ENCODE assay signal across 11 mouse cellular contexts in the genomic region with DNA sequence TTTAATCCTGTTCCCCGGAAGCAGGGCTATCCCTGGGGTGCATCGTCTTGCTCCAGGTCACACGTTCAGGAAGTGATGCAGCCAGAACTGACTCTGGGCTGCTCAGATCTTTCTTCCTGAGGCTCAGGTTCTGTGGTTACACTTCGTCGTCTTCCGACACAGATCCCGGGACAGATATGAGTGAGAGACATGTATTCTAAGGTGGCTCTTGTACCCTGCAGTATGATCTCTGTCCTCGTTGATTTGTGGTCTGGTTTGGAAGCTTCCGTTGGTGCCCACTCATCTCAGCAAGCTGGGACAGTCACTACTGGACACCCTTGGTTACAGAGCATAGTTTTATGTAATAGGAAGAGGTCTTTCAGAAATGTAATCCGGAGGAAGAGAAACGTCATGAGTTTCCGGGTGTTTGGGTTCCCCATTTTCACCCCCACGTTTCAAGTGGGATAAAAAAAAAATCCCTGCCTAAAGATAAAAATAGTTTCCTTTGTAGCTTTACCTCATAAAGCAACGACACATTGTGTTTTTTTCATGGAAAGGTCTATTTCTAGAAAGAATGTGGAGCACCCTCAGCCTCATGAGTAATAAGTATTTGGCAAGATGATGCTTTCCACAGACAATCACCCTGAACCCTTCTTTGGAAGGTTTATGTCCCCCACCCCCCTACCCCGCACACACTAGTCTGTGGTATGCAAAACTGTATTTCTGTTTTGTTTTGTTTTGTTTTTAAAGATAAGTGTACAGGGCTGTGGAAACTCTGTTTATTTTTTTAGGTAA. TPM values are rescaled to one million over a fixed set of nuclear protein-coding genes. Genes with fewer than 3 reads are reported as not detected.
DNase-seq lines count a peak whose midpoint lies in the region; ATAC-seq and TF ChIP-seq lines count a peak whose summit lies in the region.
"Had no signal": no experiment of that assay in that cellular context is flagged by ENCODE, and none has a peak within 500 bp of the region (broad histone marks: within the 10 kb centered on the region; RNA-seq: fewer than 3 reads in every experiment).

No protein-coding gene starts in this region.

- H3K4me1 ChIP-seq in heart, embryonic 10.5 days, result peaks cover 4% of the 10 kb centered on the region
- peaks cover 5% of the 10 kb centered on the region; the same call in 1 of the 2 replicates for H3K4me1 ChIP-seq in stomach, embryonic 15.5 days
- no peaks in the 10 kb centered on the region for H3K4me1 ChIP-seq in stomach, postnatal 0 days (replicated peaks; ENCODE audit: control insufficient read depth, insufficient read depth)
- no peaks in the 10 kb centered on the region for H3K4me1 ChIP-seq in liver, embryonic 12.5 days
- H3K4me1 ChIP-seq: midbrain, embryonic 15.5 days had no signal

- TF ChIP-seq EP300 in stomach, postnatal 0 days (optimal IDR thresholded peaks at IDR 0.05), result no peak

- H3K9ac ChIP-seq in stomach, embryonic 15.5 days, result no peak overlapping the region
- no peak overlapping the region for H3K9ac ChIP-seq in stomach, postnatal 0 days (ENCODE audit: low read length)
- no peak overlapping the region for H3K9ac ChIP-seq in liver, embryonic 12.5 days
- H3K9ac ChIP-seq: midbrain, embryonic 15.5 days had no signal

- H3K4me2 ChIP-seq in stomach, embryonic 15.5 days, result 0 out of 2 replicates have a peak overlapping the region, but pooled peaks have one; percentile 16
- H3K4me2 ChIP-seq in stomach, postnatal 0 days (replicated peaks; ENCODE audit: low read depth), result no peak overlapping the region
- H3K4me2 ChIP-seq in liver, embryonic 12.5 days, result peak overlapping the region; percentile 16
- H3K4me2 ChIP-seq: heart, embryonic 11.5 days; midbrain, embryonic 15.5 days had no signal

- H3K27ac ChIP-seq in heart, embryonic 10.5 days, result peak overlapping the region; percentile 36; the same call in 1 of the 2 replicates
- no peak overlapping the region for H3K27ac ChIP-seq in stomach, embryonic 15.5 days
- no peak overlapping the region for H3K27ac ChIP-seq in stomach, postnatal 0 days (replicated peaks)
- no peak overlapping the region for H3K27ac ChIP-seq in liver, embryonic 12.5 days
- H3K27ac ChIP-seq: midbrain, embryonic 15.5 days had no signal

- 52% methylated on average over 15 of the region's 15 CpGs for WGBS in heart, embryonic 10.5 days
- WGBS in stomach, embryonic 15.5 days, result 59% methylated on average over 15 of the region's 15 CpGs
- 61% methylated on average over 15 of the region's 15 CpGs for WGBS in stomach, postnatal 0 days
- 16% methylated on average over 15 of the region's 15 CpGs for WGBS in liver, embryonic 12.5 days (ENCODE audit: insufficient replicate concordance)

- no peak overlapping the region for H3K4me3 ChIP-seq in heart, embryonic 10.5 days
- no peak overlapping the region for H3K4me3 ChIP-seq in stomach, embryonic 15.5 days (replicated peaks)
- no peak overlapping the region for H3K4me3 ChIP-seq in stomach, postnatal 0 days (ENCODE audit: low read depth, low read length)
- H3K4me3 ChIP-seq in liver, embryonic 12.5 days, result no peak overlapping the region
- H3K4me3 ChIP-seq: erythroblast, embryonic 14.5 days; midbrain, embryonic 15.5 days had no signal

- intact Hi-C loops in heart, postnatal 36 days (cut with DNase I), result no loop called here
- intact Hi-C loops in gastrocnemius, postnatal 36 days (cut with DNase I), result no loop called here

- no peak for ATAC-seq in stomach, embryonic 15.5 days (ENCODE audit: insufficient read depth, low FRiP score, low read depth)
- no peak for ATAC-seq in stomach, postnatal 0 days (ENCODE audit: low FRiP score, low TSS enrichment)
- no peak for ATAC-seq in liver, embryonic 12.5 days
- ATAC-seq: midbrain, embryonic 15.5 days had no signal

- no peak for DNase-seq in heart, embryonic 10.5 days (ENCODE audit: low spot score)
- no peak for DNase-seq in heart, postnatal 36 days
- no peak for DNase-seq in stomach, postnatal 0 days (ENCODE audit: low spot score)
- peak; percentile 10 for DNase-seq in thymus, postnatal 4 days
- no peak for DNase-seq in gastrocnemius, postnatal 36 days
- DNase-seq in spleen, adult 12 weeks (ENCODE audit: low spot score), result no peak

- no peaks in the 10 kb centered on the region for H3K27me3 ChIP-seq in heart, embryonic 10.5 days (ENCODE audit: insufficient read depth, poor library complexity, severe bottlenecking)
- H3K27me3 ChIP-seq in stomach, embryonic 15.5 days (replicated peaks), result no peaks in the 10 kb centered on the region
- no peaks in the 10 kb centered on the region for H3K27me3 ChIP-seq in stomach, postnatal 0 days (ENCODE audit: control insufficient read depth, insufficient read depth, low read length)
- H3K27me3 ChIP-seq in liver, embryonic 12.5 days (replicated peaks), result 0 out of 2 replicates have a peak, but pooled peaks cover 8% of the 10 kb centered on the region
- H3K27me3 ChIP-seq: midbrain, embryonic 15.5 days had no signal

- TF ChIP-seq CTCF in stomach, postnatal 0 days (IDR thresholded peaks at IDR 0.05; ENCODE audit: low read depth), result no peak

- H3K9me3 ChIP-seq in heart, embryonic 10.5 days, result no peaks in the 10 kb centered on the region
- no peaks in the 10 kb centered on the region for H3K9me3 ChIP-seq in stomach, embryonic 15.5 days
- no peaks in the 10 kb centered on the region for H3K9me3 ChIP-seq in stomach, postnatal 0 days (ENCODE audit: control insufficient read depth, low read length)
- no peaks in the 10 kb centered on the region for H3K9me3 ChIP-seq in liver, embryonic 12.5 days (replicated peaks)
- H3K9me3 ChIP-seq: midbrain, embryonic 15.5 days had no signal

- no peaks in the 10 kb centered on the region for H3K36me3 ChIP-seq in heart, embryonic 10.5 days
- no peaks in the 10 kb centered on the region for H3K36me3 ChIP-seq in stomach, embryonic 15.5 days
- H3K36me3 ChIP-seq in stomach, postnatal 0 days (ENCODE audit: control insufficient read depth, insufficient read depth, low read length), result no peaks in the 10 kb centered on the region
- H3K36me3 ChIP-seq in liver, embryonic 12.5 days, result no peaks in the 10 kb centered on the region
- H3K36me3 ChIP-seq: midbrain, embryonic 15.5 days had no signal

RNA-seq across cellular contexts. Expression of a gene that starts 15.8 kb away (rescaled TPM):
- polyA plus RNA-seq in heart, embryonic 10.5 days (2016; fragmentation: Nextera tagmentation; extraction: Ambion mirVana), result 1.1 and 1.3 TPM in 2 replicates
- total RNA-seq in heart, postnatal 36 days (2021), result under 1 TPM in 1 of 2 experiments, not detected in 1; 0.22 TPM
- polyA plus RNA-seq in stomach, embryonic 15.5 days (2015; fragmentation: Nextera tagmentation; extraction: Ambion mirVana), result 35.4 and 46.9 TPM in 2 replicates
- 42.7 and 44.8 TPM in 2 replicates for polyA plus RNA-seq in stomach, postnatal 0 days (2015; fragmentation: Nextera tagmentation; extraction: Ambion mirVana)
- polyA plus RNA-seq in liver, embryonic 12.5 days (2016; fragmentation: Nextera tagmentation; extraction: Ambion mirVana), result 3.7 and 3.9 TPM in 2 replicates
- not detected for total RNA-seq in gastrocnemius, postnatal 36 days (2021)
- polyA plus RNA-seq: erythroblast, embryonic 14.5 days had no signal
